Mouse (Mus musculus) midbrain, embryonic 12.5 days (tissue): ENCODE results near the gene Gart. TPM values are rescaled to one million over a fixed set of nuclear protein-coding genes. Genes with fewer than 3 reads are reported as not detected.
A peak's percentile ranks its signal among the peaks of the same experiment; 100 is the strongest.
"Not testable (repeated sequence)": the region's sequence is repeated elsewhere in the genome, so short reads cannot be mapped to it uniquely, and the experiment has no call there.

Experiments used
- ATAC-seq: fragments of 200-750 bp; cut with Nextera tagmentation; 2 replicates; pipeline ENCODE4 v1.8.0; 2017; ENCODE audit warnings: low read depth, moderate TSS enrichment, moderate library complexity; ENCODE audit not compliant: low FRiP score
- H3K27ac ChIP-seq: fragments of 300-500 bp; sonication (generic); replicated peaks from 2 replicates; pipeline ENCODE4 v1.5.1; 2016; ENCODE audit warnings: mild to moderate bottlenecking
- H3K27me3 ChIP-seq: fragments of 300-500 bp; sonication (generic); 2 replicates; pipeline ENCODE4 v1.6.1; 2016; ENCODE audit warnings: mild to moderate bottlenecking
- H3K36me3 ChIP-seq: fragments of 300-500 bp; sonication (generic); 2 replicates; pipeline ENCODE4 v1.6.1; 2016
- H3K4me1 ChIP-seq: fragments of 300-500 bp; sonication (generic); 2 replicates; pipeline ENCODE4 v1.6.1; 2016
- H3K4me2 ChIP-seq: fragments of 300-500 bp; sonication (generic); replicated peaks from 2 replicates; pipeline ENCODE4 v1.6.1; 2016; ENCODE audit warnings: mild to moderate bottlenecking, moderate library complexity
- H3K4me3 ChIP-seq: fragments of 300-500 bp; sonication (generic); 2 replicates; pipeline ENCODE4 v1.5.1; 2016; ENCODE audit warnings: mild to moderate bottlenecking
- H3K9ac ChIP-seq: fragments of 300-500 bp; sonication (generic); replicated peaks from 2 replicates; pipeline ENCODE4 v1.6.1; 2016; ENCODE audit warnings: mild to moderate bottlenecking, moderate library complexity
- H3K9me3 ChIP-seq: fragments of 300-500 bp; sonication (generic); 2 replicates; pipeline ENCODE4 v1.6.1; 2016; ENCODE audit warnings: mild to moderate bottlenecking
- WGBS: fragments of 180-500 bp; shearing (Covaris S2); methylation state at CpG from one replicate; pipeline ENCODE4 v1.1.7; 2016; 5-methylcytosine and 5-hydroxymethylcytosine counted together
- polyA plus RNA-seq: library from polyadenylated mRNA; unstranded; fragments of >200 nt; fragmentation: Nextera tagmentation; extraction: Ambion mirVana; gene quantifications from 2 replicates; pipeline ENCODE4 v1.2.1, GENCODE M21; 2016

Gart gene
- polyA plus RNA-seq, 1 experiment from 2014 or later = 100 TPM

GRCm38 (mm10) chr16:91645995-91646602 lies 653 bp downstream of the Gart start:
- Histone ChIP-seq H3K4me2 (peak overlapping the region; percentile 94), H3K27ac (peak overlapping the region; percentile 98), H3K27me3 (no peaks in the 10 kb centered on the region), H3K4me3 (peak overlapping the region; percentile 85), H3K9me3 (no peaks in the 10 kb centered on the region), H3K36me3 (peaks cover 18% of the 10 kb centered on the region), H3K9ac (peak overlapping the region; percentile 78), H3K4me1 (peaks cover 15% of the 10 kb centered on the region)
- WGBS = under 1% methylated on average over 11 of the region's 11 CpGs
- no peak for ATAC-seq

GRCm38 (mm10) chr16:91645420-91645819 lies 1.3 kb downstream of the Gart start:
- no CpG with 5 or more reads among the region's 2 CpGs for WGBS
- H3K4me2 ChIP-seq, H3K9me3 ChIP-seq, H3K27me3 ChIP-seq, H3K27ac ChIP-seq, ATAC-seq, H3K4me3 ChIP-seq, H3K9ac ChIP-seq: not testable (repeated sequence)
- Histone ChIP-seq H3K36me3 (peaks cover 24% of the 10 kb centered on the region), H3K4me1 (peaks cover 15% of the 10 kb centered on the region)

GRCm38 (mm10) chr16:91644901-91645300 lies 1.9 kb downstream of the Gart start:
- Histone ChIP-seq H3K9ac (no peak overlapping the region), H3K9me3 (no peaks in the 10 kb centered on the region), H3K27me3 (no peaks in the 10 kb centered on the region), H3K4me3 (no peak overlapping the region), H3K36me3 (peaks cover 29% of the 10 kb centered on the region), H3K4me2 (no peak overlapping the region), H3K27ac (no peak overlapping the region), H3K4me1 (peaks cover 15% of the 10 kb centered on the region)
- ATAC-seq = no peak
- WGBS = 85% methylated on average over 2 of the region's 2 CpGs

GRCm38 (mm10) chr16:91640171-91640570 lies 6.6 kb downstream of the Gart start:
- Histone ChIP-seq H3K27ac (no peak overlapping the region), H3K36me3 (peaks cover 76% of the 10 kb centered on the region), H3K4me1 (0 out of 2 replicates have a peak, but pooled peaks cover 5% of the 10 kb centered on the region), H3K4me2 (no peak overlapping the region), H3K4me3 (no peak overlapping the region), H3K27me3 (no peaks in the 10 kb centered on the region), H3K9ac (no peak overlapping the region), H3K9me3 (no peaks in the 10 kb centered on the region)
- no peak for ATAC-seq
- WGBS = 96% methylated on average over 8 of the region's 8 CpGs

GRCm38 (mm10) chr16:91639636-91640035 lies 7.1 kb downstream of the Gart start:
- Histone ChIP-seq H3K4me1 (0 out of 2 replicates have a peak, but pooled peaks cover 1% of the 10 kb centered on the region), H3K27ac (no peak overlapping the region), H3K4me3 (no peak overlapping the region), H3K36me3 (peaks cover 80% of the 10 kb centered on the region), H3K9ac (no peak overlapping the region), H3K27me3 (no peaks in the 10 kb centered on the region), H3K4me2 (no peak overlapping the region), H3K9me3 (no peaks in the 10 kb centered on the region)
- 95% methylated on average over 2 of the region's 2 CpGs for WGBS
- no peak for ATAC-seq

- WGBS = 93% methylated on average over 5 of the region's 5 CpGs
- Histone ChIP-seq H3K27ac (no peak overlapping the region), H3K36me3 (peaks cover 80% of the 10 kb centered on the region), H3K9ac (no peak overlapping the region), H3K27me3 (no peaks in the 10 kb centered on the region), H3K4me2 (no peak overlapping the region), H3K9me3 (no peaks in the 10 kb centered on the region), H3K4me1 (no peaks in the 10 kb centered on the region), H3K4me3 (no peak overlapping the region)
- ATAC-seq = no peak
Observed at GRCm38 (mm10) chr16:91639161-91639560, 7.6 kb downstream of the Gart start.

- H3K4me3 ChIP-seq = no peak overlapping the region
- no peaks in the 10 kb centered on the region for H3K9me3 ChIP-seq
- H3K27ac ChIP-seq = no peak overlapping the region
- H3K9ac ChIP-seq = no peak overlapping the region
- ATAC-seq = no peak
- 96% methylated on average over 12 of the region's 12 CpGs for WGBS
- no peaks in the 10 kb centered on the region for H3K4me1 ChIP-seq
- H3K4me2 ChIP-seq = no peak overlapping the region
- no peaks in the 10 kb centered on the region for H3K27me3 ChIP-seq
- peaks cover 91% of the 10 kb centered on the region for H3K36me3 ChIP-seq
Observed at GRCm38 (mm10) chr16:91633641-91634040, 13.1 kb downstream of the Gart start.

- no peak for ATAC-seq
- peaks cover 91% of the 10 kb centered on the region for H3K36me3 ChIP-seq
- no peaks in the 10 kb centered on the region for H3K4me1 ChIP-seq
- H3K4me3 ChIP-seq = no peak overlapping the region
- 94% methylated on average over 7 of the region's 7 CpGs for WGBS
- no peak overlapping the region for H3K4me2 ChIP-seq
- H3K9me3 ChIP-seq = no peaks in the 10 kb centered on the region
- H3K27me3 ChIP-seq = no peaks in the 10 kb centered on the region
- H3K27ac ChIP-seq = no peak overlapping the region
- no peak overlapping the region for H3K9ac ChIP-seq
Observed at GRCm38 (mm10) chr16:91632940-91633339, 13.8 kb downstream of the Gart start.

- Histone ChIP-seq H3K9ac (no peak overlapping the region), H3K4me2 (no peak overlapping the region), H3K27me3 (no peaks in the 10 kb centered on the region), H3K4me3 (no peak overlapping the region), H3K36me3 (peaks cover 91% of the 10 kb centered on the region), H3K27ac (no peak overlapping the region), H3K4me1 (no peaks in the 10 kb centered on the region), H3K9me3 (no peaks in the 10 kb centered on the region)
- 93% methylated on average over 5 of the region's 5 CpGs for WGBS
- no peak for ATAC-seq
Observed at GRCm38 (mm10) chr16:91632439-91632838, 14.3 kb downstream of the Gart start.

- no peak overlapping the region for H3K9ac ChIP-seq
- H3K36me3 ChIP-seq = peaks cover 91% of the 10 kb centered on the region
- H3K4me2 ChIP-seq = no peak overlapping the region
- H3K27me3 ChIP-seq = no peaks in the 10 kb centered on the region
- 76% methylated on average over 1 of the region's 1 CpGs for WGBS
- H3K27ac ChIP-seq = no peak overlapping the region
- H3K9me3 ChIP-seq = no peaks in the 10 kb centered on the region
- no peak for ATAC-seq
- H3K4me1 ChIP-seq = no peaks in the 10 kb centered on the region
- no peak overlapping the region for H3K4me3 ChIP-seq
Observed at GRCm38 (mm10) chr16:91630584-91630983, 16.2 kb downstream of the Gart start.

- no peaks in the 10 kb centered on the region for H3K27me3 ChIP-seq
- H3K4me3 ChIP-seq = no peak overlapping the region
- peaks cover 91% of the 10 kb centered on the region for H3K36me3 ChIP-seq
- H3K4me2 ChIP-seq = no peak overlapping the region
- H3K27ac ChIP-seq = no peak overlapping the region
- no peak overlapping the region for H3K9ac ChIP-seq
- H3K9me3 ChIP-seq = no peaks in the 10 kb centered on the region
- no peak for ATAC-seq
- 98% methylated on average over 4 of the region's 4 CpGs for WGBS
- no peaks in the 10 kb centered on the region for H3K4me1 ChIP-seq
Observed at GRCm38 (mm10) chr16:91629749-91630148, 17.0 kb downstream of the Gart start.

GRCm38 (mm10) chr16:91628673-91629072 lies 18.1 kb downstream of the Gart start:
- H3K4me2 ChIP-seq = no peak overlapping the region
- H3K4me1 ChIP-seq = no peaks in the 10 kb centered on the region
- no peak for ATAC-seq
- H3K9ac ChIP-seq = no peak overlapping the region
- H3K27me3 ChIP-seq = no peaks in the 10 kb centered on the region
- H3K9me3 ChIP-seq = no peaks in the 10 kb centered on the region
- H3K4me3 ChIP-seq = no peak overlapping the region
- WGBS = 87% methylated on average over 3 of the region's 3 CpGs
- no peak overlapping the region for H3K27ac ChIP-seq
- H3K36me3 ChIP-seq = peaks cover 95% of the 10 kb centered on the region

GRCm38 (mm10) chr16:91627831-91628230 lies 18.9 kb downstream of the Gart start:
- H3K4me2 ChIP-seq = no peak overlapping the region
- no peak for ATAC-seq
- H3K36me3 ChIP-seq = peaks cover 96% of the 10 kb centered on the region
- H3K27me3 ChIP-seq = no peaks in the 10 kb centered on the region
- H3K9ac ChIP-seq = no peak overlapping the region
- H3K9me3 ChIP-seq = no peaks in the 10 kb centered on the region
- WGBS = 90% methylated on average over 7 of the region's 7 CpGs
- no peak overlapping the region for H3K27ac ChIP-seq
- no peaks in the 10 kb centered on the region for H3K4me1 ChIP-seq
- H3K4me3 ChIP-seq = no peak overlapping the region
